Mouse (Mus musculus) embryonic facial prominence, embryonic 11.5 days (tissue): ENCODE results near the gene Lingo3. TPM values are rescaled to one million over a fixed set of nuclear protein-coding genes. Genes with fewer than 3 reads are reported as not detected.
"Not testable (repeated sequence)": the region's sequence is repeated elsewhere in the genome, so short reads cannot be mapped to it uniquely, and the experiment has no call there.

Experiments
- ATAC-seq: fragments of 200-750 bp; cut with Nextera tagmentation; replicated peaks from 2 replicates; pipeline ENCODE4 v1.8.0; 2017; ENCODE audit warnings: low read depth; ENCODE audit not compliant: insufficient number of reproducible peaks, low FRiP score, low TSS enrichment
- DNase-seq: peaks from one replicate; pipeline ENCODE4 v3.0.0-alpha.2; 2015; ENCODE audit warnings: low spot score
- H3K27ac ChIP-seq: fragments of 300-500 bp; sonication (generic); replicated peaks from 2 replicates; pipeline ENCODE4 v1.5.1; 2014; ENCODE audit warnings: mild to moderate bottlenecking, low read depth, low read length, control low read depth
- H3K27me3 ChIP-seq: fragments of 300-500 bp; sonication (generic); 2 replicates; pipeline ENCODE4 v1.6.1; 2014; ENCODE audit warnings: mild to moderate bottlenecking, low read length, moderate library complexity, mixed read lengths; ENCODE audit not compliant: control insufficient read depth, insufficient read depth
- H3K36me3 ChIP-seq: fragments of 300-500 bp; sonication (generic); replicated peaks from 2 replicates; pipeline ENCODE4 v1.6.1; 2014; ENCODE audit warnings: low read depth, mild to moderate bottlenecking, low read length, moderate library complexity, mixed read lengths; ENCODE audit not compliant: control insufficient read depth, insufficient read depth
- H3K4me1 ChIP-seq: fragments of 300-500 bp; sonication (generic); 2 replicates; pipeline ENCODE4 v1.6.1; 2014; ENCODE audit warnings: low read length, mixed read lengths; ENCODE audit not compliant: control insufficient read depth, insufficient read depth
- H3K4me2 ChIP-seq: fragments of 300-500 bp; sonication (generic); 2 replicates; pipeline ENCODE4 v1.6.1; 2014; ENCODE audit warnings: low read depth, mild to moderate bottlenecking, control low read depth, low read length, moderate library complexity
- H3K4me3 ChIP-seq: fragments of 300-500 bp; sonication (generic); 2 replicates; pipeline ENCODE4 v1.5.1; 2014; ENCODE audit warnings: low read depth, low read length, control low read depth
- H3K9ac ChIP-seq: fragments of 300-500 bp; sonication (generic); replicated peaks from 2 replicates; pipeline ENCODE4 v1.6.1; 2014; ENCODE audit warnings: mild to moderate bottlenecking, control low read depth, low read length
- H3K9me3 ChIP-seq: fragments of 300-500 bp; sonication (generic); replicated peaks from 2 replicates; pipeline ENCODE4 v1.6.1; 2016; ENCODE audit warnings: mild to moderate bottlenecking, low read length, inconsistent platforms, mixed read lengths; ENCODE audit not compliant: control insufficient read depth
- WGBS: fragments of 180-500 bp; shearing (Covaris S2); extraction: QIAGEN DNeasy Blood & Tissue Kit; methylation state at CpG from one replicate; pipeline ENCODE4 v1.1.7; 2014; 5-methylcytosine and 5-hydroxymethylcytosine counted together
- polyA plus RNA-seq: library from polyadenylated mRNA; unstranded; fragments of >200 nt; fragmentation: Nextera tagmentation; extraction: Ambion mirVana; gene quantifications from 2 replicates; pipeline ENCODE4 v1.2.1, GENCODE M21; 2014

Lingo3 gene
- polyA plus RNA-seq, 1 experiment from 2014 or later = 0.67 TPM

- Histone ChIP-seq H3K9ac (no peak overlapping the region), H3K36me3 (peaks cover 8% of the 10 kb centered on the region), H3K4me2 (no peak overlapping the region), H3K27ac (no peak overlapping the region), H3K9me3 (no peaks in the 10 kb centered on the region), H3K27me3 (peaks cover 21% of the 10 kb centered on the region), H3K4me1 (peaks cover 4% of the 10 kb centered on the region; the same call in 1 of the 2 replicates), H3K4me3 (no peak overlapping the region)
- 2% methylated on average over 9 of the region's 9 CpGs for WGBS
- ATAC-seq (no peak), DNase-seq (peak; percentile 82)
These were observed 12.7 kb downstream of the Lingo3 start for GRCm38 (mm10) chr10:80831136-80831535.

GRCm38 (mm10) chr10:80829359-80830278 is 14.2 kb downstream of the Lingo3 start:
- Histone ChIP-seq H3K4me3 (no peak overlapping the region), H3K9me3 (no peaks in the 10 kb centered on the region), H3K36me3 (peaks cover 5% of the 10 kb centered on the region), H3K9ac (no peak overlapping the region), H3K27me3 (peaks cover 6% of the 10 kb centered on the region), H3K27ac (no peak overlapping the region), H3K4me2 (no peak overlapping the region), H3K4me1 (peaks cover 2% of the 10 kb centered on the region; the same call in 1 of the 2 replicates)
- WGBS = 74% methylated on average over 1 of the region's 1 CpGs
- ATAC-seq (no peak), DNase-seq (no peak)

- 85% methylated on average over 9 of the region's 9 CpGs for WGBS
- not testable (repeated sequence) for H3K27me3 ChIP-seq, H3K36me3 ChIP-seq, H3K4me1 ChIP-seq, DNase-seq, ATAC-seq, H3K4me2 ChIP-seq, H3K9ac ChIP-seq, H3K4me3 ChIP-seq, H3K27ac ChIP-seq, H3K9me3 ChIP-seq
These were observed 15.3 kb downstream of the Lingo3 start for GRCm38 (mm10) chr10:80828587-80828986.

- Histone ChIP-seq H3K36me3 (peaks cover 5% of the 10 kb centered on the region), H3K27ac (no peak overlapping the region), H3K27me3 (no peaks in the 10 kb centered on the region), H3K9me3 (no peaks in the 10 kb centered on the region), H3K4me3 (peak overlapping the region; percentile 77), H3K9ac (peak overlapping the region; percentile 94), H3K4me1 (peaks cover 2% of the 10 kb centered on the region; the same call in 1 of the 2 replicates), H3K4me2 (peak overlapping the region; percentile 94)
- ATAC-seq (no peak), DNase-seq (no peak)
- 83% methylated on average over 10 of the region's 10 CpGs for WGBS
These were observed 15.9 kb downstream of the Lingo3 start for GRCm38 (mm10) chr10:80827870-80828420.

GRCm38 (mm10) chr10:80827063-80827869 is 16.6 kb downstream of the Lingo3 start:
- H3K9me3 ChIP-seq = no peaks in the 10 kb centered on the region
- H3K27me3 ChIP-seq = no peaks in the 10 kb centered on the region
- peak overlapping the region; percentile 72 for H3K27ac ChIP-seq
- H3K9ac ChIP-seq = peak overlapping the region; percentile 94
- H3K36me3 ChIP-seq = peaks cover 5% of the 10 kb centered on the region
- ATAC-seq (no peak), DNase-seq (no peak)
- H3K4me3 ChIP-seq = peak overlapping the region; percentile 77
- 8% methylated on average over 27 of the region's 29 CpGs for WGBS
- peaks cover 2% of the 10 kb centered on the region; the same call in 1 of the 2 replicates for H3K4me1 ChIP-seq
- H3K4me2 ChIP-seq = peak overlapping the region; percentile 94

- peak; percentile 95 for ATAC-seq
- H3K27me3 ChIP-seq = no peaks in the 10 kb centered on the region
These were observed 17.4 kb downstream of the Lingo3 start, which contains the start of gene Oaz1 for GRCm38 (mm10) chr10:80826151-80827062. Oaz1 (plus strand) TSS chr10:80826656.

GRCm38 (mm10) chr10:80824827-80825226 is 19.0 kb downstream of the Lingo3 start:
- ATAC-seq (no peak), DNase-seq (no peak)
- H3K9me3 ChIP-seq = no peaks in the 10 kb centered on the region
- H3K36me3 ChIP-seq = peaks cover 5% of the 10 kb centered on the region
- H3K27me3 ChIP-seq = no peaks in the 10 kb centered on the region
- 72% methylated on average over 2 of the region's 2 CpGs for WGBS
- no peak overlapping the region for H3K9ac ChIP-seq
- H3K27ac ChIP-seq = no peak overlapping the region
- H3K4me2 ChIP-seq = no peak overlapping the region
- peaks cover 2% of the 10 kb centered on the region; the same call in 1 of the 2 replicates for H3K4me1 ChIP-seq
- H3K4me3 ChIP-seq = no peak overlapping the region

More at GRCm38 (mm10) chr10:80826151-80827062, 17.4 kb downstream of the Lingo3 start, which contains the start of gene Oaz1:
- H3K9ac ChIP-seq = peak within 1 kb of the TSS; percentile 94
- H3K4me2 ChIP-seq = peak within 1 kb of the TSS; percentile 94
- H3K4me1 ChIP-seq = peaks cover 2% of the 10 kb centered on the region; the same call in 1 of the 2 replicates
- peak within 1 kb of the TSS; percentile 77 for H3K4me3 ChIP-seq
- H3K36me3 ChIP-seq = peaks cover 5% of the 10 kb centered on the region
- whole genome bisulfite sequencing = under 1% methylated on average over 75 of the region's 82 CpGs
- H3K9me3 ChIP-seq = no peaks in the 10 kb centered on the region
- H3K27ac ChIP-seq = peak within 1 kb of the TSS; percentile 72
- peak; percentile 99 for DNase-seq
